Mouse (Mus musculus) cerebellum, adult 2 months (tissue): Measurements from ENCODE around the gene Gdpd2.

Experiments used
- CTCF ChIP-seq: fragments of 200-500 bp; IDR thresholded peaks from 2 replicates; pipeline ENCODE4 v1.5.1; 2011; ENCODE audit warnings: low read depth, mild to moderate bottlenecking, control low read depth, low read length, moderate library complexity, borderline replicate concordance; ENCODE audit not compliant: insufficient read depth
- POLR2A ChIP-seq: fragments of 200-500 bp; IDR thresholded peaks from 2 replicates; pipeline ENCODE4 v1.6.1; 2011; ENCODE audit warnings: low read length, control low read depth, borderline replicate concordance; ENCODE audit not compliant: insufficient read depth

- no peak for TF ChIP-seq CTCF
- TF ChIP-seq POLR2A, result no peak
These were observed 21.6 kb upstream of the Gdpd2 start for GRCm38 (mm10) chrX:100708032-100708431.
